Mouse (Mus musculus): ENCODE measurements around the gene Gemin7. TPM values are rescaled to one million over a fixed set of nuclear protein-coding genes. Genes with fewer than 3 reads are reported as not detected.
A peak's percentile ranks its signal among the peaks of the same experiment; 100 is the strongest.

The Gemin7 gene
- polyA plus RNA-seq, 1 experiment from 2014 or later, result 144 TPM

- Histone ChIP-seq H3K36me3 (no peaks in the 10 kb centered on the region), H3K4me3 (peak within 1 kb of the TSS; percentile 7; the same call in 1 of the 2 replicates), H3K27ac (no peak within 1 kb of the TSS), H3K9me3 (no peaks in the 10 kb centered on the region), H3K9ac (0 out of 2 replicates have a peak within 1 kb of the TSS, but pooled peaks have one; percentile 4), H3K4me2 (peak within 1 kb of the TSS; percentile 34), H3K27me3 (peaks cover 65% of the 10 kb centered on the region), H3K4me1 (peaks cover 21% of the 10 kb centered on the region)
- WGBS, result 3% methylated on average over 24 of the region's 29 CpGs
- ATAC-seq (ENCODE audit: insufficient number of reproducible peaks, low FRiP score, low TSS enrichment, low read depth), result no peak
Observed at GRCm38 (mm10) chr7:19517652-19518365, 59.6 kb downstream of the Gemin7 start, which contains the start of gene Nkpd1. Gene Nkpd1, plus strand, starts transcription at chr7:19517838.

Other genes with a start within 250 kb of the Gemin7 start
- 75.7 and 75.9 TPM in 2 replicates for gene Ercc1, start 232.8 kb downstream of the Gemin7 start, polyA plus RNA-seq (2015; fragmentation: Nextera tagmentation; extraction: Ambion mirVana)
- 32.9 and 34.2 TPM in 2 replicates for gene Cd3eap, start 218.1 kb downstream of the Gemin7 start, polyA plus RNA-seq (2015; fragmentation: Nextera tagmentation; extraction: Ambion mirVana)
- 20.0 and 24.8 TPM in 2 replicates for gene Ppp1r13l, start 217.8 kb downstream of the Gemin7 start, polyA plus RNA-seq (2015; fragmentation: Nextera tagmentation; extraction: Ambion mirVana)
- 14.0 and 14.9 TPM in 2 replicates for gene Ercc2, start 195.6 kb downstream of the Gemin7 start, polyA plus RNA-seq (2015; fragmentation: Nextera tagmentation; extraction: Ambion mirVana)
- 37.5 and 37.6 TPM in 2 replicates for gene Klc3, start 173.5 kb downstream of the Gemin7 start, polyA plus RNA-seq (2015; fragmentation: Nextera tagmentation; extraction: Ambion mirVana)
- gene Ckm, start 172.8 kb downstream of the Gemin7 start, polyA plus RNA-seq (2015; fragmentation: Nextera tagmentation; extraction: Ambion mirVana), result 139 and 815 TPM in 2 replicates
- gene Mark4, start 118.8 kb downstream of the Gemin7 start, polyA plus RNA-seq (2015; fragmentation: Nextera tagmentation; extraction: Ambion mirVana), result 8.2 and 9.3 TPM in 2 replicates
- 1.4 and 1.6 TPM in 2 replicates for gene Exoc3l2, start 114.3 kb downstream of the Gemin7 start, polyA plus RNA-seq (2015; fragmentation: Nextera tagmentation; extraction: Ambion mirVana)
- 1.8 and 2.0 TPM in 2 replicates for gene Bloc1s3, start 69.2 kb downstream of the Gemin7 start, polyA plus RNA-seq (2015; fragmentation: Nextera tagmentation; extraction: Ambion mirVana)
- gene Trappc6a, start 69.2 kb downstream of the Gemin7 start, polyA plus RNA-seq (2015; fragmentation: Nextera tagmentation; extraction: Ambion mirVana), result 94.7 and 97.9 TPM in 2 replicates
- 1.7 and 2.5 TPM in 2 replicates for gene Nkpd1, start 59.8 kb downstream of the Gemin7 start, polyA plus RNA-seq (2015; fragmentation: Nextera tagmentation; extraction: Ambion mirVana)
- gene Ppp1r37, start 14.5 kb downstream of the Gemin7 start, polyA plus RNA-seq (2015; fragmentation: Nextera tagmentation; extraction: Ambion mirVana), result 25.1 and 26.3 TPM in 2 replicates
- gene Zfp296, start 308 bp downstream of the Gemin7 start, polyA plus RNA-seq (2015; fragmentation: Nextera tagmentation; extraction: Ambion mirVana), result 1.00 and 1.1 TPM in 2 replicates
- gene Clasrp, start 26.9 kb upstream of the Gemin7 start, polyA plus RNA-seq (2015; fragmentation: Nextera tagmentation; extraction: Ambion mirVana), result 49.6 and 49.8 TPM in 2 replicates
- 11.8 and 14.1 TPM in 2 replicates for gene Relb, start 51.8 kb upstream of the Gemin7 start, polyA plus RNA-seq (2015; fragmentation: Nextera tagmentation; extraction: Ambion mirVana)
- 73.4 and 73.8 TPM in 2 replicates for gene Clptm1, start 87.4 kb upstream of the Gemin7 start, polyA plus RNA-seq (2015; fragmentation: Nextera tagmentation; extraction: Ambion mirVana)
- 1.8 and 2.7 TPM in 2 replicates for gene Apoc2, start 100.3 kb upstream of the Gemin7 start, polyA plus RNA-seq (2015; fragmentation: Nextera tagmentation; extraction: Ambion mirVana)
- not detected in 2 replicates for gene Gm44805, start 103.8 kb upstream of the Gemin7 start, polyA plus RNA-seq (2015; fragmentation: Nextera tagmentation; extraction: Ambion mirVana)
- 0.41 TPM in 1 of 2 replicates, not detected in the other for gene Apoc4, start 103.9 kb upstream of the Gemin7 start, polyA plus RNA-seq (2015; fragmentation: Nextera tagmentation; extraction: Ambion mirVana)
- 46.2 and 57.9 TPM in 2 replicates for gene Apoc1, start 115.1 kb upstream of the Gemin7 start, polyA plus RNA-seq (2015; fragmentation: Nextera tagmentation; extraction: Ambion mirVana)
- gene Apoe, start 121.6 kb upstream of the Gemin7 start, polyA plus RNA-seq (2015; fragmentation: Nextera tagmentation; extraction: Ambion mirVana), result 409 and 468 TPM in 2 replicates
- 129 and 139 TPM in 2 replicates for gene Tomm40, start 137.8 kb upstream of the Gemin7 start, polyA plus RNA-seq (2015; fragmentation: Nextera tagmentation; extraction: Ambion mirVana)
- gene Nectin2, start 172.9 kb upstream of the Gemin7 start, polyA plus RNA-seq (2015; fragmentation: Nextera tagmentation; extraction: Ambion mirVana), result 84.5 and 85.1 TPM in 2 replicates
- 120 and 150 TPM in 2 replicates for gene Bcam, start 193.4 kb upstream of the Gemin7 start, polyA plus RNA-seq (2015; fragmentation: Nextera tagmentation; extraction: Ambion mirVana)
- gene Cblc, start 219.2 kb upstream of the Gemin7 start, polyA plus RNA-seq (2015; fragmentation: Nextera tagmentation; extraction: Ambion mirVana), result 14.6 and 15.2 TPM in 2 replicates
- 3.9 and 4.4 TPM in 2 replicates for gene Bcl3, start 245.2 kb upstream of the Gemin7 start, polyA plus RNA-seq (2015; fragmentation: Nextera tagmentation; extraction: Ambion mirVana)

Measured in limb, embryonic 15.5 days (tissue).